In the genomic region with DNA sequence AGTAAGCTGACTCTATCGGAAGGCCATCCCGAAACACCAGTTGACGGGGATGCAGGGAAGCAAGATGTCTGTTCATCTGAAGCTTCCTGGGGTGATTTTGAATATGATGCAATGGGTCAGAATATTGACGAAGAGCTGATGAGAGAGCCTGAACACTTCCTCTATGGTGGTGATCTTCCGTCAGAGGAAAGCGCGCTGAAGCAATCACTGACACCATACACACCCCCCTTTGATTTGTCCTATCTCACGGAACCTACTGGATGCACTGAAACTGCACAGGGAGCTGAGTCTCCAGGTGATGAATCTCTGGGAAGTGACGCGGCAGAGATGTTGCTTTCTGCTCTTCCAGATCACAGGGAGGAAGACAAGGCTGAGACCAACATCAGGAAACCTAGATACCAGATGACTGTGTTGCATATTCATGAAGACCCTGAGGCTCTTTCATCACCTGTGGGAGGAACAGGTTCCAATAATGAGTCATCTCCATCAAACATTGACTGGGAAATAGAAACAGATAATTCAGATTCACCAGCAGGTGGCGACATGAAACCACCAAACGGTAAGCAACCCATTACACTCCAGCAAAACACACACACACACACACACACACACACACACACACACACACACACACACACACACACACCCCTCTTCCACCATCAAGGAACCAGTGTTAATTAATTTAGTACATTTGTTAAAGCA, we compare ENCODE assay signal across 8 mouse cellular contexts.
A peak's percentile ranks its signal among the peaks of the same experiment; 100 is the strongest.
DNase-seq lines count a peak whose midpoint lies in the region; ATAC-seq lines count a peak whose summit lies in the region.

No protein-coding gene starts in this region.

- no peak overlapping the region for H3K4me3 ChIP-seq in hindbrain, embryonic 14.5 days (replicated peaks; ENCODE audit: low read length)
- H3K4me3 ChIP-seq in limb, embryonic 11.5 days (ENCODE audit: low read depth, low read length), result no peak overlapping the region
- no peak overlapping the region for H3K4me3 ChIP-seq in neural tube, embryonic 14.5 days (ENCODE audit: low read depth, low read length)

- H3K4me1 ChIP-seq in hindbrain, embryonic 14.5 days (replicated peaks; ENCODE audit: control insufficient read depth, insufficient read depth, low read length), result no peaks in the 10 kb centered on the region
- no peaks in the 10 kb centered on the region for H3K4me1 ChIP-seq in limb, embryonic 11.5 days (ENCODE audit: control insufficient read depth, insufficient read depth, low read length)
- no peaks in the 10 kb centered on the region for H3K4me1 ChIP-seq in neural tube, embryonic 14.5 days (ENCODE audit: control insufficient read depth, insufficient read depth, low read length)

- peak; percentile 37; the same call in 1 of the 2 replicates for ATAC-seq in hindbrain, embryonic 14.5 days (ENCODE audit: low FRiP score)
- ATAC-seq in limb, embryonic 11.5 days (ENCODE audit: insufficient number of reproducible peaks, low FRiP score, low TSS enrichment, low read depth), result no peak
- ATAC-seq in neural tube, embryonic 14.5 days (ENCODE audit: low read depth), result peak; percentile 63; the same call in 1 of the 2 replicates

- no peak overlapping the region for H3K9ac ChIP-seq in hindbrain, embryonic 14.5 days
- H3K9ac ChIP-seq in limb, embryonic 11.5 days (ENCODE audit: low read length), result no peak overlapping the region
- no peak overlapping the region for H3K9ac ChIP-seq in neural tube, embryonic 14.5 days (replicated peaks; ENCODE audit: low read depth, low read length)

- H3K9me3 ChIP-seq in hindbrain, embryonic 14.5 days (ENCODE audit: control insufficient read depth, low read length), result no peaks in the 10 kb centered on the region
- H3K9me3 ChIP-seq in limb, embryonic 11.5 days (ENCODE audit: control insufficient read depth, low read length), result no peaks in the 10 kb centered on the region
- no peaks in the 10 kb centered on the region for H3K9me3 ChIP-seq in neural tube, embryonic 14.5 days (ENCODE audit: control insufficient read depth, low read length)

- 65% methylated on average over 12 of the region's 12 CpGs for WGBS in hindbrain, embryonic 14.5 days
- WGBS in limb, embryonic 11.5 days, result 70% methylated on average over 12 of the region's 12 CpGs
- 69% methylated on average over 12 of the region's 12 CpGs for WGBS in neural tube, embryonic 14.5 days

- H3K27me3 ChIP-seq in hindbrain, embryonic 14.5 days (ENCODE audit: control insufficient read depth, insufficient read depth, low read length), result no peaks in the 10 kb centered on the region
- H3K27me3 ChIP-seq in limb, embryonic 11.5 days (ENCODE audit: control insufficient read depth, insufficient read depth, low read length), result no peaks in the 10 kb centered on the region
- H3K27me3 ChIP-seq in neural tube, embryonic 14.5 days (ENCODE audit: control insufficient read depth, insufficient read depth, low read length), result no peaks in the 10 kb centered on the region

- H3K27ac ChIP-seq in hindbrain, embryonic 14.5 days, result no peak overlapping the region
- H3K27ac ChIP-seq in limb, embryonic 11.5 days (replicated peaks; ENCODE audit: low read depth, low read length), result no peak overlapping the region
- H3K27ac ChIP-seq in neural tube, embryonic 14.5 days (ENCODE audit: low read depth, low read length), result no peak overlapping the region

- H3K4me2 ChIP-seq in hindbrain, embryonic 14.5 days (replicated peaks), result no peak overlapping the region
- H3K4me2 ChIP-seq in limb, embryonic 11.5 days (ENCODE audit: low read depth, severe bottlenecking), result no peak overlapping the region
- H3K4me2 ChIP-seq in neural tube, embryonic 14.5 days (ENCODE audit: low read depth, low read length), result no peak overlapping the region

- DNase-seq in ovary, postnatal 14 days (ENCODE audit: low spot score), result peak; percentile 27
- DNase-seq in ovary, adult 18-20 months (ENCODE audit: low spot score), result no peak
- DNase-seq in ZHBTc4 (ENCODE audit: low read depth, low spot score), result peak; percentile 69
- peak; percentile 63 for DNase-seq in embryo, embryonic 11 days
- peak; percentile 76 for DNase-seq in hindbrain, embryonic 14.5 days (ENCODE audit: low spot score)
- peak; percentile 46 for DNase-seq in limb, embryonic 11.5 days (ENCODE audit: low spot score)
- no peak for DNase-seq in urinary bladder, postnatal 4 days (ENCODE audit: low spot score in 2 of 2)

- no peaks in the 10 kb centered on the region for H3K36me3 ChIP-seq in hindbrain, embryonic 14.5 days (replicated peaks; ENCODE audit: control insufficient read depth, insufficient read depth)
- no peaks in the 10 kb centered on the region for H3K36me3 ChIP-seq in limb, embryonic 11.5 days (ENCODE audit: control insufficient read depth, insufficient read depth, low read length)
- H3K36me3 ChIP-seq in neural tube, embryonic 14.5 days (ENCODE audit: control insufficient read depth, insufficient read depth, low read length), result no peaks in the 10 kb centered on the region

Comparison
In these comparisons a context has a peak if more than half of its experiments do, and no peak if none do; other contexts are left out.
1. DNase-seq: peak in ovary, postnatal 14 days (single experiment), ZHBTc4 (single experiment), embryo, embryonic 11 days (single experiment), hindbrain, embryonic 14.5 days (single experiment) and limb, embryonic 11.5 days (single experiment); none in ovary, adult 18-20 months (single experiment) and urinary bladder, postnatal 4 days (0 of 2).